Mouse (Mus musculus) lung, postnatal 0 days (tissue): ENCODE measurements around the gene Baz2b. TPM values are rescaled to one million over a fixed set of nuclear protein-coding genes. Genes with fewer than 3 reads are reported as not detected.

Experiments used
- ATAC-seq: fragments of 200-750 bp; cut with Nextera tagmentation; 2 replicates; pipeline ENCODE4 v1.8.0; 2017; ENCODE audit warnings: moderate library complexity
- DNase-seq: peaks from one replicate; pipeline ENCODE4 v3.0.0-alpha.2; 2016; ENCODE audit warnings: low spot score
- H3K27ac ChIP-seq: fragments of 300-500 bp; sonication (generic); 2 replicates; pipeline ENCODE4 v1.5.1; 2014; ENCODE audit warnings: antibody characterized with exemption, mild to moderate bottlenecking, low read length, mixed read lengths
- H3K27me3 ChIP-seq: fragments of 300-500 bp; sonication (generic); replicated peaks from 2 replicates; pipeline ENCODE4 v1.6.1; 2014; ENCODE audit warnings: low read length, mixed read lengths; ENCODE audit not compliant: insufficient read depth
- H3K36me3 ChIP-seq: fragments of 300-500 bp; sonication (generic); 2 replicates; pipeline ENCODE4 v1.6.1; 2014; ENCODE audit warnings: low read length, mixed read lengths; ENCODE audit not compliant: insufficient read depth
- H3K4me1 ChIP-seq: fragments of 300-500 bp; sonication (generic); 2 replicates; pipeline ENCODE4 v1.6.1; 2014; ENCODE audit warnings: antibody characterized with exemption, low read depth, low read length, mixed read lengths; ENCODE audit not compliant: insufficient read depth
- H3K4me2 ChIP-seq: fragments of 300-500 bp; sonication (generic); replicated peaks from 2 replicates; pipeline ENCODE4 v1.6.1; 2014; ENCODE audit warnings: low read depth, mild to moderate bottlenecking, low read length, moderate library complexity, mixed read lengths
- H3K4me3 ChIP-seq: fragments of 300-500 bp; sonication (generic); 2 replicates; pipeline ENCODE4 v1.5.1; 2014; ENCODE audit warnings: low read depth, low read length
- H3K9ac ChIP-seq: fragments of 300-500 bp; sonication (generic); replicated peaks from 2 replicates; pipeline ENCODE4 v1.6.1; 2014; ENCODE audit warnings: low read depth, mild to moderate bottlenecking
- H3K9me3 ChIP-seq: fragments of 300-500 bp; sonication (generic); 2 replicates; pipeline ENCODE4 v1.6.1; 2016; ENCODE audit warnings: low read length, mixed read lengths
- CTCF ChIP-seq: IDR thresholded peaks from 2 replicates; pipeline ENCODE4 v1.5.1; 2016; ENCODE audit warnings: antibody characterized with exemption, mild to moderate bottlenecking
- EP300 ChIP-seq: IDR thresholded peaks from 2 replicates; pipeline ENCODE4 v1.6.1; 2016; ENCODE audit warnings: antibody characterized with exemption, mild to moderate bottlenecking, control low read depth
- WGBS: fragments of 180-500 bp; shearing (Covaris S2); extraction: QIAGEN DNeasy Blood & Tissue Kit; methylation state at CpG from one replicate; pipeline ENCODE4 v1.1.7; 2014; 5-methylcytosine and 5-hydroxymethylcytosine counted together
- polyA plus RNA-seq: library from polyadenylated mRNA; unstranded; fragments of >200 nt; fragmentation: Nextera tagmentation; extraction: Ambion mirVana; gene quantifications from 2 replicates; pipeline ENCODE4 v1.2.1, GENCODE M21; 2015

Baz2b gene
- polyA plus RNA-seq, 1 experiment from 2014 or later, result 63.0 TPM

GRCm38 (mm10) chr2:60233147-60233546 is 23.5 kb upstream of the Baz2b start:
- Histone ChIP-seq H3K9ac (no peak overlapping the region), H3K4me3 (no peak overlapping the region), H3K4me2 (no peak overlapping the region), H3K27me3 (no peaks in the 10 kb centered on the region), H3K27ac (no peak overlapping the region), H3K4me1 (no peaks in the 10 kb centered on the region), H3K36me3 (peaks cover 29% of the 10 kb centered on the region), H3K9me3 (no peaks in the 10 kb centered on the region)
- DNase-seq (no peak), ATAC-seq (no peak)
- WGBS, result 49% methylated on average over 2 of the region's 2 CpGs
- TF ChIP-seq EP300 (no peak), CTCF (no peak)

GRCm38 (mm10) chr2:60230361-60230760 is 20.7 kb upstream of the Baz2b start:
- no peak for TF ChIP-seq EP300
- no peak overlapping the region for H3K4me3 ChIP-seq
- no peak overlapping the region for H3K27ac ChIP-seq
- peaks cover 14% of the 10 kb centered on the region for H3K36me3 ChIP-seq
- H3K9ac ChIP-seq, result no peak overlapping the region
- no peak overlapping the region for H3K4me2 ChIP-seq
- no peak for DNase-seq
- no peaks in the 10 kb centered on the region for H3K4me1 ChIP-seq
- 73% methylated on average over 2 of the region's 2 CpGs for WGBS
- H3K9me3 ChIP-seq, result no peaks in the 10 kb centered on the region
- H3K27me3 ChIP-seq, result no peaks in the 10 kb centered on the region
- ATAC-seq, result no peak

- Histone ChIP-seq H3K9me3 (no peaks in the 10 kb centered on the region), H3K27ac (no peak overlapping the region), H3K27me3 (no peaks in the 10 kb centered on the region), H3K4me1 (no peaks in the 10 kb centered on the region), H3K36me3 (peaks cover 8% of the 10 kb centered on the region), H3K9ac (no peak overlapping the region), H3K4me2 (no peak overlapping the region), H3K4me3 (no peak overlapping the region)
- TF ChIP-seq CTCF (no peak), EP300 (no peak)
- DNase-seq (no peak), ATAC-seq (no peak)
- WGBS, result 95% methylated on average over 1 of the region's 1 CpGs
Measured at GRCm38 (mm10) chr2:60228470-60228869, 18.8 kb upstream of the Baz2b start.

- DNase-seq, result no peak
- no peaks in the 10 kb centered on the region for H3K4me1 ChIP-seq
- WGBS, result 74% methylated on average over 1 of the region's 1 CpGs
- no peak overlapping the region for H3K27ac ChIP-seq
- no peaks in the 10 kb centered on the region for H3K9me3 ChIP-seq
- TF ChIP-seq EP300, result no peak
- TF ChIP-seq CTCF, result no peak
- no peak for ATAC-seq
- no peaks in the 10 kb centered on the region for H3K36me3 ChIP-seq
- H3K4me2 ChIP-seq, result no peak overlapping the region
- H3K4me3 ChIP-seq, result no peak overlapping the region
- H3K9ac ChIP-seq, result no peak overlapping the region
- H3K27me3 ChIP-seq, result no peaks in the 10 kb centered on the region
Measured at GRCm38 (mm10) chr2:60223489-60223888, 13.8 kb upstream of the Baz2b start.

GRCm38 (mm10) chr2:60221954-60222353 is 12.3 kb upstream of the Baz2b start:
- peaks cover 7% of the 10 kb centered on the region; the same call in 1 of the 2 replicates for H3K4me1 ChIP-seq
- no peak overlapping the region for H3K4me2 ChIP-seq
- no peaks in the 10 kb centered on the region for H3K27me3 ChIP-seq
- no peak overlapping the region for H3K9ac ChIP-seq
- no peak overlapping the region for H3K27ac ChIP-seq
- no peak for ATAC-seq
- H3K9me3 ChIP-seq, result no peaks in the 10 kb centered on the region
- H3K4me3 ChIP-seq, result no peak overlapping the region
- DNase-seq, result no peak
- WGBS, result 52% methylated on average over 2 of the region's 2 CpGs
- no peak for TF ChIP-seq EP300
- no peak for TF ChIP-seq CTCF
- H3K36me3 ChIP-seq, result no peaks in the 10 kb centered on the region

GRCm38 (mm10) chr2:60221236-60221635 is 11.6 kb upstream of the Baz2b start:
- no peak overlapping the region for H3K4me3 ChIP-seq
- no peak overlapping the region for H3K4me2 ChIP-seq
- H3K4me1 ChIP-seq, result peaks cover 12% of the 10 kb centered on the region; the same call in 1 of the 2 replicates
- H3K27ac ChIP-seq, result no peak overlapping the region
- no peak overlapping the region for H3K9ac ChIP-seq
- no peaks in the 10 kb centered on the region for H3K9me3 ChIP-seq
- ATAC-seq (no peak), DNase-seq (peak; percentile 24)
- H3K36me3 ChIP-seq, result no peaks in the 10 kb centered on the region
- WGBS, result 44% methylated on average over 6 of the region's 6 CpGs
- no peaks in the 10 kb centered on the region for H3K27me3 ChIP-seq
- TF ChIP-seq EP300 (no peak), CTCF (no peak)

GRCm38 (mm10) chr2:60217620-60218019 is 8.0 kb upstream of the Baz2b start:
- WGBS, result 64% methylated on average over 6 of the region's 6 CpGs
- Histone ChIP-seq H3K27ac (no peak overlapping the region), H3K4me3 (no peak overlapping the region), H3K36me3 (no peaks in the 10 kb centered on the region), H3K9me3 (no peaks in the 10 kb centered on the region), H3K27me3 (no peaks in the 10 kb centered on the region), H3K4me1 (peaks cover 19% of the 10 kb centered on the region; the same call in 1 of the 2 replicates), H3K4me2 (no peak overlapping the region), H3K9ac (no peak overlapping the region)
- no peak for TF ChIP-seq CTCF
- TF ChIP-seq EP300, result no peak
- DNase-seq (no peak), ATAC-seq (no peak)
